Mouse (Mus musculus): ENCODE measurements at regions not wholly inside any gene's neighbourhood (a gene's known extent, or its start where the extent isn't known, plus 50 kb on each side); places are given as distances from the start of the nearest gene placed in this dataset.
A peak's percentile ranks its signal among the peaks of the same experiment; 100 is the strongest.

DNA sequence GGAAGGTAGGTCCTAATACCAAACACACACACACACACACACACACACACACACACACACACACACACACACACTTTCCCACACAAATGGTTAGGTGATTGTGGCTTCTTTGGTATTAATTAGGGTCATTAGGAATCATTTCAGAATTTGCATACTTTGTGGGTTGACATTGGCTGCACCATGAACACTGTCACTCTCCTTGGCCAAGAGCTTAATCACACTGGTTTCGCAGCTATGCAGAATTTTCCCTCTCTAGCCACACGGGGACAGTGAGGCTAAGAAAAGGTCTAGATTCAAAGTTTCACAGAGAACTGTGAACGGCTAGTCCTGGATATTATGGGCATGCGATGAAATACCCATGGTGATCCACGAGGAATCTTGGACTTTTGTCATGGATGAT lies 597.5 kb downstream of the Slc4a3 start:
- 0 out of 2 replicates have a peak, but pooled peaks have one; percentile 3 for TF ChIP-seq CTCF (IDR thresholded peaks at IDR 0.05; ENCODE audit: low read depth)
- no peak for TF ChIP-seq EP300 (optimal IDR thresholded peaks at IDR 0.05)

All from stomach, postnatal 0 days (tissue).